Mouse (Mus musculus): ENCODE measurements around the gene Rhbdl2.

Rhbdl2 gene

GRCm38 (mm10) chr4:123787191-123787985 is at the start of gene Rhbdl2:
Rhbdl2 (plus strand) TSS chr4:123787874.
- DNase-seq (ENCODE audit: low read depth, low spot score) = no peak

GRCm38 (mm10) chr4:123738708-123739107 is 49.0 kb upstream of the Rhbdl2 start:
- DNase-seq (ENCODE audit: low read depth, low spot score) = no peak

GRCm38 (mm10) chr4:123742891-123743290 is 44.8 kb upstream of the Rhbdl2 start:
- DNase-seq (ENCODE audit: low read depth, low spot score) = no peak

- DNase-seq (ENCODE audit: low read depth, low spot score) = no peak
Observed at GRCm38 (mm10) chr4:123745221-123745775, 42.4 kb upstream of the Rhbdl2 start.

GRCm38 (mm10) chr4:123748726-123749415 is 38.8 kb upstream of the Rhbdl2 start:
- no peak for DNase-seq (ENCODE audit: low read depth, low spot score)

GRCm38 (mm10) chr4:123749484-123750130 is 38.1 kb upstream of the Rhbdl2 start:
- DNase-seq (ENCODE audit: low read depth, low spot score) = no peak

GRCm38 (mm10) chr4:123750152-123750651 is 37.5 kb upstream of the Rhbdl2 start, which contains the start of gene Akirin1:
Akirin1 (minus strand) TSS chr4:123750345.
- DNase-seq (ENCODE audit: low read depth, low spot score) = peak; percentile 86

- DNase-seq (ENCODE audit: low read depth, low spot score) = no peak
Observed at GRCm38 (mm10) chr4:123750707-123751312, 36.9 kb upstream of the Rhbdl2 start.

GRCm38 (mm10) chr4:123758306-123758705 is 29.4 kb upstream of the Rhbdl2 start:
- DNase-seq (ENCODE audit: low read depth, low spot score) = no peak

GRCm38 (mm10) chr4:123765071-123765470 is 22.6 kb upstream of the Rhbdl2 start:
- no peak for DNase-seq (ENCODE audit: low read depth, low spot score)

- no peak for DNase-seq (ENCODE audit: low read depth, low spot score)
Observed at GRCm38 (mm10) chr4:123767807-123768206, 19.9 kb upstream of the Rhbdl2 start.

- no peak for DNase-seq (ENCODE audit: low read depth, low spot score)
Observed at GRCm38 (mm10) chr4:123768234-123768633, 19.4 kb upstream of the Rhbdl2 start.

- no peak for DNase-seq (ENCODE audit: low read depth, low spot score)
Observed at GRCm38 (mm10) chr4:123792666-123793065, 5.0 kb downstream of the Rhbdl2 start.

GRCm38 (mm10) chr4:123793136-123793535 is 5.5 kb downstream of the Rhbdl2 start:
- DNase-seq (ENCODE audit: low read depth, low spot score) = no peak

GRCm38 (mm10) chr4:123795057-123795456 is 7.4 kb downstream of the Rhbdl2 start:
- DNase-seq (ENCODE audit: low read depth, low spot score) = no peak

- no peak for DNase-seq (ENCODE audit: low read depth, low spot score)
Observed at GRCm38 (mm10) chr4:123797403-123797802, 9.7 kb downstream of the Rhbdl2 start.

- no peak for DNase-seq (ENCODE audit: low read depth, low spot score)
Observed at GRCm38 (mm10) chr4:123797856-123798255, 10.2 kb downstream of the Rhbdl2 start.

- no peak for DNase-seq (ENCODE audit: low read depth, low spot score)
Observed at GRCm38 (mm10) chr4:123803642-123804041, 16.0 kb downstream of the Rhbdl2 start.

GRCm38 (mm10) chr4:123808304-123808703 is 20.6 kb downstream of the Rhbdl2 start:
- no peak for DNase-seq (ENCODE audit: low read depth, low spot score)

GRCm38 (mm10) chr4:123810475-123811295 is 23.0 kb downstream of the Rhbdl2 start:
- no peak for DNase-seq (ENCODE audit: low read depth, low spot score)

GRCm38 (mm10) chr4:123812525-123812924 is 24.9 kb downstream of the Rhbdl2 start:
- DNase-seq (ENCODE audit: low read depth, low spot score) = no peak
